Mouse (Mus musculus) brain, embryonic 14.5 days (tissue): ENCODE measurements around the gene Itga3.

Experiments
- CTCF ChIP-seq: fragments of 200-500 bp; IDR thresholded peaks from 2 replicates; pipeline ENCODE4 v1.5.1; 2012; ENCODE audit warnings: inconsistent platforms, mild to moderate bottlenecking, moderate library complexity, borderline replicate concordance; ENCODE audit not compliant: insufficient read depth, insufficient read length; ENCODE audit errors: extremely low read depth
- POLR2A ChIP-seq: fragments of 200-500 bp; IDR thresholded peaks from 2 replicates; pipeline ENCODE4 v1.6.1; 2012; ENCODE audit warnings: mild to moderate bottlenecking, inconsistent platforms, borderline replicate concordance; ENCODE audit not compliant: poor library complexity, insufficient read depth, insufficient read length, severe bottlenecking; ENCODE audit errors: extremely low read depth

GRCm38 (mm10) chr11:95120633-95121020 is 44.0 kb upstream of the Itga3 start:
- no peak for TF ChIP-seq CTCF
- TF ChIP-seq POLR2A: no peak
